Mouse (Mus musculus): ENCODE measurements around the gene Bmper. TPM values are rescaled to one million over a fixed set of nuclear protein-coding genes. Genes with fewer than 3 reads are reported as not detected.

The Bmper gene
- polyA plus RNA-seq, 1 experiment from 2014 or later, result 26.7 TPM

- WGBS, result 58% methylated on average over 6 of the region's 6 CpGs
- H3K27me3 ChIP-seq (ENCODE audit: control insufficient read depth, insufficient read depth, low read length), result no peaks in the 10 kb centered on the region
- no peak overlapping the region for H3K9ac ChIP-seq (ENCODE audit: low read depth, low read length)
- no peaks in the 10 kb centered on the region for H3K9me3 ChIP-seq (ENCODE audit: control insufficient read depth, low read length)
- no peak overlapping the region for H3K4me2 ChIP-seq (replicated peaks; ENCODE audit: low read depth, low read length)
- no peaks in the 10 kb centered on the region for H3K36me3 ChIP-seq (ENCODE audit: control insufficient read depth, insufficient read depth, low read length)
- ATAC-seq (ENCODE audit: low FRiP score, low TSS enrichment), result no peak
- no peaks in the 10 kb centered on the region for H3K4me1 ChIP-seq (ENCODE audit: control insufficient read depth, insufficient read depth, low read length)
- no peak overlapping the region for H3K4me3 ChIP-seq (ENCODE audit: low read length)
- no peak overlapping the region for H3K27ac ChIP-seq (ENCODE audit: low read depth, low read length)
Measured at GRCm38 (mm10) chr9:23407416-23407815, 184.5 kb downstream of the Bmper start.

- no peaks in the 10 kb centered on the region for H3K9me3 ChIP-seq (ENCODE audit: control insufficient read depth, low read length)
- H3K4me1 ChIP-seq (ENCODE audit: control insufficient read depth, insufficient read depth, low read length), result no peaks in the 10 kb centered on the region
- ATAC-seq (ENCODE audit: low FRiP score, low TSS enrichment), result no peak
- H3K4me2 ChIP-seq (replicated peaks; ENCODE audit: low read depth, low read length), result no peak overlapping the region
- no peaks in the 10 kb centered on the region for H3K27me3 ChIP-seq (ENCODE audit: control insufficient read depth, insufficient read depth, low read length)
- WGBS, result 80% methylated on average over 3 of the region's 3 CpGs
- H3K4me3 ChIP-seq (ENCODE audit: low read length), result no peak overlapping the region
- no peak overlapping the region for H3K9ac ChIP-seq (ENCODE audit: low read depth, low read length)
- no peaks in the 10 kb centered on the region for H3K36me3 ChIP-seq (ENCODE audit: control insufficient read depth, insufficient read depth, low read length)
- no peak overlapping the region for H3K27ac ChIP-seq (ENCODE audit: low read depth, low read length)
Measured at GRCm38 (mm10) chr9:23407935-23408781, 185.3 kb downstream of the Bmper start.

GRCm38 (mm10) chr9:23410567-23410966, 187.7 kb downstream of the Bmper start:
- no peaks in the 10 kb centered on the region for H3K36me3 ChIP-seq (ENCODE audit: control insufficient read depth, insufficient read depth, low read length)
- H3K9me3 ChIP-seq (ENCODE audit: control insufficient read depth, low read length), result no peaks in the 10 kb centered on the region
- H3K27ac ChIP-seq (ENCODE audit: low read depth, low read length), result no peak overlapping the region
- 67% methylated on average over 2 of the region's 2 CpGs for WGBS
- no peaks in the 10 kb centered on the region for H3K27me3 ChIP-seq (ENCODE audit: control insufficient read depth, insufficient read depth, low read length)
- ATAC-seq (ENCODE audit: low FRiP score, low TSS enrichment), result no peak
- no peak overlapping the region for H3K4me2 ChIP-seq (replicated peaks; ENCODE audit: low read depth, low read length)
- H3K4me3 ChIP-seq (ENCODE audit: low read length), result no peak overlapping the region
- no peak overlapping the region for H3K9ac ChIP-seq (ENCODE audit: low read depth, low read length)
- H3K4me1 ChIP-seq (ENCODE audit: control insufficient read depth, insufficient read depth, low read length), result no peaks in the 10 kb centered on the region

GRCm38 (mm10) chr9:23412956-23413355, 190.1 kb downstream of the Bmper start:
- 85% methylated on average over 2 of the region's 2 CpGs for WGBS
- peaks cover 3% of the 10 kb centered on the region; the same call in 1 of the 2 replicates for H3K9me3 ChIP-seq (ENCODE audit: control insufficient read depth, low read length)
- no peak overlapping the region for H3K4me2 ChIP-seq (replicated peaks; ENCODE audit: low read depth, low read length)
- no peak overlapping the region for H3K9ac ChIP-seq (ENCODE audit: low read depth, low read length)
- no peak overlapping the region for H3K27ac ChIP-seq (ENCODE audit: low read depth, low read length)
- no peak for ATAC-seq (ENCODE audit: low FRiP score, low TSS enrichment)
- H3K4me1 ChIP-seq (ENCODE audit: control insufficient read depth, insufficient read depth, low read length), result no peaks in the 10 kb centered on the region
- no peak overlapping the region for H3K4me3 ChIP-seq (ENCODE audit: low read length)
- no peaks in the 10 kb centered on the region for H3K27me3 ChIP-seq (ENCODE audit: control insufficient read depth, insufficient read depth, low read length)
- H3K36me3 ChIP-seq (ENCODE audit: control insufficient read depth, insufficient read depth, low read length), result no peaks in the 10 kb centered on the region

- Histone ChIP-seq H3K4me3 (ENCODE audit: low read length) (no peak overlapping the region), H3K9me3 (ENCODE audit: control insufficient read depth, low read length) (peaks cover 3% of the 10 kb centered on the region; the same call in 1 of the 2 replicates), H3K4me1 (ENCODE audit: control insufficient read depth, insufficient read depth, low read length) (no peaks in the 10 kb centered on the region), H3K9ac (ENCODE audit: low read depth, low read length) (no peak overlapping the region), H3K27ac (ENCODE audit: low read depth, low read length) (no peak overlapping the region), H3K4me2 (replicated peaks; ENCODE audit: low read depth, low read length) (no peak overlapping the region), H3K36me3 (ENCODE audit: control insufficient read depth, insufficient read depth, low read length) (no peaks in the 10 kb centered on the region), H3K27me3 (ENCODE audit: control insufficient read depth, insufficient read depth, low read length) (no peaks in the 10 kb centered on the region)
- WGBS, result 99% methylated on average over 2 of the region's 2 CpGs
- no peak for ATAC-seq (ENCODE audit: low FRiP score, low TSS enrichment)
Measured at GRCm38 (mm10) chr9:23419107-23419506, 196.2 kb downstream of the Bmper start.

GRCm38 (mm10) chr9:23423748-23424147, 200.9 kb downstream of the Bmper start:
- H3K36me3 ChIP-seq (ENCODE audit: control insufficient read depth, insufficient read depth, low read length), result no peaks in the 10 kb centered on the region
- no peak overlapping the region for H3K4me2 ChIP-seq (replicated peaks; ENCODE audit: low read depth, low read length)
- no peak overlapping the region for H3K9ac ChIP-seq (ENCODE audit: low read depth, low read length)
- no peak overlapping the region for H3K27ac ChIP-seq (ENCODE audit: low read depth, low read length)
- no peak for ATAC-seq (ENCODE audit: low FRiP score, low TSS enrichment)
- H3K9me3 ChIP-seq (ENCODE audit: control insufficient read depth, low read length), result no peaks in the 10 kb centered on the region
- no peaks in the 10 kb centered on the region for H3K4me1 ChIP-seq (ENCODE audit: control insufficient read depth, insufficient read depth, low read length)
- H3K27me3 ChIP-seq (ENCODE audit: control insufficient read depth, insufficient read depth, low read length), result no peaks in the 10 kb centered on the region
- WGBS, result 84% methylated on average over 1 of the region's 1 CpGs
- no peak overlapping the region for H3K4me3 ChIP-seq (ENCODE audit: low read length)

GRCm38 (mm10) chr9:23432631-23433030, 209.8 kb downstream of the Bmper start:
- H3K4me1 ChIP-seq (ENCODE audit: control insufficient read depth, insufficient read depth, low read length), result no peaks in the 10 kb centered on the region
- H3K4me2 ChIP-seq (replicated peaks; ENCODE audit: low read depth, low read length), result no peak overlapping the region
- no peaks in the 10 kb centered on the region for H3K9me3 ChIP-seq (ENCODE audit: control insufficient read depth, low read length)
- ATAC-seq (ENCODE audit: low FRiP score, low TSS enrichment), result no peak
- H3K4me3 ChIP-seq (ENCODE audit: low read length), result no peak overlapping the region
- H3K27me3 ChIP-seq (ENCODE audit: control insufficient read depth, insufficient read depth, low read length), result no peaks in the 10 kb centered on the region
- H3K36me3 ChIP-seq (ENCODE audit: control insufficient read depth, insufficient read depth, low read length), result no peaks in the 10 kb centered on the region
- 98% methylated on average over 2 of the region's 2 CpGs for WGBS
- H3K9ac ChIP-seq (ENCODE audit: low read depth, low read length), result no peak overlapping the region
- no peak overlapping the region for H3K27ac ChIP-seq (ENCODE audit: low read depth, low read length)

GRCm38 (mm10) chr9:23433238-23433637, 210.4 kb downstream of the Bmper start:
- H3K4me1 ChIP-seq (ENCODE audit: control insufficient read depth, insufficient read depth, low read length), result no peaks in the 10 kb centered on the region
- no peak for ATAC-seq (ENCODE audit: low FRiP score, low TSS enrichment)
- 88% methylated on average over 3 of the region's 3 CpGs for WGBS
- no peak overlapping the region for H3K4me3 ChIP-seq (ENCODE audit: low read length)
- no peak overlapping the region for H3K27ac ChIP-seq (ENCODE audit: low read depth, low read length)
- no peak overlapping the region for H3K4me2 ChIP-seq (replicated peaks; ENCODE audit: low read depth, low read length)
- H3K27me3 ChIP-seq (ENCODE audit: control insufficient read depth, insufficient read depth, low read length), result no peaks in the 10 kb centered on the region
- H3K36me3 ChIP-seq (ENCODE audit: control insufficient read depth, insufficient read depth, low read length), result no peaks in the 10 kb centered on the region
- no peaks in the 10 kb centered on the region for H3K9me3 ChIP-seq (ENCODE audit: control insufficient read depth, low read length)
- H3K9ac ChIP-seq (ENCODE audit: low read depth, low read length), result no peak overlapping the region

- Histone ChIP-seq H3K4me3 (ENCODE audit: low read length) (no peak overlapping the region), H3K27me3 (ENCODE audit: control insufficient read depth, insufficient read depth, low read length) (no peaks in the 10 kb centered on the region), H3K9me3 (ENCODE audit: control insufficient read depth, low read length) (no peaks in the 10 kb centered on the region), H3K9ac (ENCODE audit: low read depth, low read length) (no peak overlapping the region), H3K4me1 (ENCODE audit: control insufficient read depth, insufficient read depth, low read length) (no peaks in the 10 kb centered on the region), H3K27ac (ENCODE audit: low read depth, low read length) (no peak overlapping the region), H3K36me3 (ENCODE audit: control insufficient read depth, insufficient read depth, low read length) (no peaks in the 10 kb centered on the region), H3K4me2 (replicated peaks; ENCODE audit: low read depth, low read length) (no peak overlapping the region)
- no peak for ATAC-seq (ENCODE audit: low FRiP score, low TSS enrichment)
- 47% methylated on average over 6 of the region's 6 CpGs for WGBS
Measured at GRCm38 (mm10) chr9:23436751-23437150, 213.9 kb downstream of the Bmper start.

All from kidney, embryonic 14.5 days (tissue).